Mouse (Mus musculus) heart, embryonic 15.5 days (tissue): ENCODE results near the gene Map7d1. TPM values are rescaled to one million over a fixed set of nuclear protein-coding genes. Genes with fewer than 3 reads are reported as not detected.

Source experiments
- ATAC-seq: fragments of 200-750 bp; cut with Nextera tagmentation; replicated peaks from 2 replicates; pipeline ENCODE4 v1.8.0; 2017; ENCODE audit warnings: low read depth, moderate TSS enrichment; ENCODE audit not compliant: insufficient number of reproducible peaks, insufficient read depth, low FRiP score
- H3K27ac ChIP-seq: fragments of 300-500 bp; sonication (generic); 2 replicates; pipeline ENCODE4 v1.5.1; 2015; ENCODE audit warnings: mild to moderate bottlenecking, inconsistent platforms
- H3K27me3 ChIP-seq: fragments of 300-500 bp; sonication (generic); 2 replicates; pipeline ENCODE4 v1.6.1; 2015; ENCODE audit warnings: inconsistent platforms
- H3K36me3 ChIP-seq: fragments of 300-500 bp; sonication (generic); 2 replicates; pipeline ENCODE4 v1.6.1; 2015; ENCODE audit warnings: mild to moderate bottlenecking, inconsistent platforms
- H3K4me1 ChIP-seq: fragments of 300-500 bp; sonication (generic); replicated peaks from 2 replicates; pipeline ENCODE4 v1.6.1; 2015; ENCODE audit warnings: inconsistent platforms
- H3K4me2 ChIP-seq: fragments of 300-500 bp; sonication (generic); 2 replicates; pipeline ENCODE4 v1.6.1; 2015; ENCODE audit warnings: inconsistent platforms, mild to moderate bottlenecking, moderate library complexity
- H3K4me3 ChIP-seq: fragments of 300-500 bp; sonication (generic); 2 replicates; pipeline ENCODE4 v1.5.1; 2015; ENCODE audit warnings: mild to moderate bottlenecking, inconsistent platforms
- H3K9ac ChIP-seq: fragments of 300-500 bp; sonication (generic); 2 replicates; pipeline ENCODE4 v1.6.1; 2015; ENCODE audit warnings: mild to moderate bottlenecking, inconsistent platforms
- H3K9me3 ChIP-seq: fragments of 300-500 bp; sonication (generic); replicated peaks from 2 replicates; pipeline ENCODE4 v1.6.1; 2016; ENCODE audit warnings: inconsistent platforms
- WGBS: fragments of 180-500 bp; shearing (Covaris S2); methylation state at CpG from one replicate; pipeline ENCODE4 v1.1.7; 2015; ENCODE audit warnings: mixed read lengths; 5-methylcytosine and 5-hydroxymethylcytosine counted together
- polyA plus RNA-seq: library from polyadenylated mRNA; unstranded; fragments of >200 nt; fragmentation: Nextera tagmentation; extraction: Ambion mirVana; gene quantifications from 2 replicates; pipeline ENCODE4 v1.2.1, GENCODE M21; 2015

The Map7d1 gene
- polyA plus RNA-seq, 1 experiment from 2014 or later, result 39.4 TPM

GRCm38 (mm10) chr4:126197485-126197884 lies 58.7 kb downstream of the Map7d1 start:
- WGBS, result 32% methylated on average over 3 of the region's 3 CpGs
- Histone ChIP-seq H3K9me3 (no peaks in the 10 kb centered on the region), H3K9ac (no peak overlapping the region), H3K4me1 (peaks cover 49% of the 10 kb centered on the region), H3K4me3 (no peak overlapping the region), H3K27ac (0 out of 2 replicates have a peak overlapping the region, but pooled peaks have one; percentile 1), H3K4me2 (peak overlapping the region; percentile 1; the same call in 1 of the 2 replicates), H3K27me3 (no peaks in the 10 kb centered on the region), H3K36me3 (peaks cover 25% of the 10 kb centered on the region)
- no peak for ATAC-seq

- 95% methylated on average over 4 of the region's 4 CpGs for WGBS
- no peak overlapping the region for H3K4me3 ChIP-seq
- no peaks in the 10 kb centered on the region for H3K27me3 ChIP-seq
- no peak for ATAC-seq
- H3K9me3 ChIP-seq, result no peaks in the 10 kb centered on the region
- H3K4me1 ChIP-seq, result peaks cover 38% of the 10 kb centered on the region
- H3K4me2 ChIP-seq, result no peak overlapping the region
- no peak overlapping the region for H3K27ac ChIP-seq
- peaks cover 27% of the 10 kb centered on the region for H3K36me3 ChIP-seq
- H3K9ac ChIP-seq, result no peak overlapping the region
Measured at GRCm38 (mm10) chr4:126194916-126195315, 61.2 kb downstream of the Map7d1 start.

- no peak overlapping the region for H3K27ac ChIP-seq
- no peaks in the 10 kb centered on the region for H3K9me3 ChIP-seq
- no peak overlapping the region for H3K9ac ChIP-seq
- H3K4me1 ChIP-seq, result peaks cover 31% of the 10 kb centered on the region
- peaks cover 32% of the 10 kb centered on the region for H3K36me3 ChIP-seq
- no peaks in the 10 kb centered on the region for H3K27me3 ChIP-seq
- no peak overlapping the region for H3K4me3 ChIP-seq
- ATAC-seq, result no peak
- no peak overlapping the region for H3K4me2 ChIP-seq
Measured at GRCm38 (mm10) chr4:126194216-126194615, 61.9 kb downstream of the Map7d1 start.

- Histone ChIP-seq H3K9me3 (no peaks in the 10 kb centered on the region), H3K4me3 (no peak overlapping the region), H3K27ac (no peak overlapping the region), H3K9ac (no peak overlapping the region), H3K27me3 (no peaks in the 10 kb centered on the region), H3K4me1 (peaks cover 15% of the 10 kb centered on the region), H3K36me3 (peaks cover 40% of the 10 kb centered on the region), H3K4me2 (no peak overlapping the region)
- 81% methylated on average over 2 of the region's 2 CpGs for WGBS
- ATAC-seq, result no peak
Measured at GRCm38 (mm10) chr4:126190636-126191035, 65.5 kb downstream of the Map7d1 start.

- WGBS, result 80% methylated on average over 3 of the region's 3 CpGs
Measured at GRCm38 (mm10) chr4:126187096-126187495, 69.0 kb downstream of the Map7d1 start.

GRCm38 (mm10) chr4:126183034-126183433 lies 73.1 kb downstream of the Map7d1 start:
- 76% methylated on average over 5 of the region's 5 CpGs for WGBS
- peaks cover 52% of the 10 kb centered on the region for H3K36me3 ChIP-seq

More at GRCm38 (mm10) chr4:126187096-126187495, 69.0 kb downstream of the Map7d1 start:
- Histone ChIP-seq H3K27ac (no peak overlapping the region), H3K4me2 (no peak overlapping the region), H3K9me3 (no peaks in the 10 kb centered on the region), H3K4me1 (peaks cover 12% of the 10 kb centered on the region), H3K36me3 (peaks cover 31% of the 10 kb centered on the region), H3K27me3 (no peaks in the 10 kb centered on the region), H3K4me3 (no peak overlapping the region), H3K9ac (no peak overlapping the region)
- ATAC-seq, result no peak

More at GRCm38 (mm10) chr4:126183034-126183433, 73.1 kb downstream of the Map7d1 start:
- Histone ChIP-seq H3K4me2 (no peak overlapping the region), H3K9me3 (no peaks in the 10 kb centered on the region), H3K4me3 (no peak overlapping the region), H3K9ac (no peak overlapping the region), H3K27me3 (no peaks in the 10 kb centered on the region), H3K27ac (no peak overlapping the region), H3K4me1 (peaks cover 7% of the 10 kb centered on the region; the same call in 1 of the 2 replicates)
- ATAC-seq, result no peak

Other genes with a start within 250 kb of the Map7d1 start
- gene Csf3r, start 231.8 kb downstream of the Map7d1 start, polyA plus RNA-seq, result 0.38 and 1.4 TPM in 2 replicates
- gene Mrps15, start 209.4 kb downstream of the Map7d1 start, polyA plus RNA-seq, result 120 and 137 TPM in 2 replicates
- 6.1 and 7.6 TPM in 2 replicates for gene Oscp1, start 197.8 kb downstream of the Map7d1 start, polyA plus RNA-seq
- 42.2 and 43.2 TPM in 2 replicates for gene Lsm10, start 159.7 kb downstream of the Map7d1 start, polyA plus RNA-seq
- gene Stk40, start 152.4 kb downstream of the Map7d1 start, polyA plus RNA-seq, result 20.6 and 27.2 TPM in 2 replicates
- gene Eva1b, start 108.6 kb downstream of the Map7d1 start, polyA plus RNA-seq, result 28.0 and 37.7 TPM in 2 replicates
- 3.3 and 4.1 TPM in 2 replicates for gene Sh3d21, start 92.9 kb downstream of the Map7d1 start, polyA plus RNA-seq
- 129 and 149 TPM in 2 replicates for gene Thrap3, start 53.6 kb downstream of the Map7d1 start, polyA plus RNA-seq
- 73.1 and 77.6 TPM in 2 replicates for gene Trappc3, start 6.0 kb upstream of the Map7d1 start, polyA plus RNA-seq
- gene Col8a2, start 30.4 kb upstream of the Map7d1 start, polyA plus RNA-seq, result 5.2 and 10.9 TPM in 2 replicates
- gene Adprhl2, start 65.4 kb upstream of the Map7d1 start, polyA plus RNA-seq, result 30.4 and 44.9 TPM in 2 replicates
- 1.1 and 2.4 TPM in 2 replicates for gene Tekt2, start 69.3 kb upstream of the Map7d1 start, polyA plus RNA-seq
- gene Ago3, start 173.2 kb upstream of the Map7d1 start, polyA plus RNA-seq, result 11.5 and 13.9 TPM in 2 replicates
- gene Ago1, start 212.2 kb upstream of the Map7d1 start, polyA plus RNA-seq, result 1.9 and 2.5 TPM in 2 replicates